Mouse (Mus musculus) C2C12 (cell line): ENCODE data around the gene Gm15293.
"Not testable (repeated sequence)": the region's sequence is repeated elsewhere in the genome, so short reads cannot be mapped to it uniquely, and the experiment has no call there.

Experiments used
- CEBPB ChIP-seq: IDR thresholded peaks from one replicate; pipeline ENCODE4 v1.6.1; 2011; ENCODE audit warnings: low read depth, mild to moderate bottlenecking, control low read depth, moderate library complexity
- CTCF ChIP-seq: IDR thresholded peaks from one replicate; pipeline ENCODE4 v1.5.1; 2011; ENCODE audit not compliant: control insufficient read depth, insufficient read depth, insufficient read length
- FOSL1 ChIP-seq: IDR thresholded peaks from one replicate; pipeline ENCODE4 v1.8.0; 2011; ENCODE audit warnings: mild to moderate bottlenecking, low read length; ENCODE audit not compliant: poor library complexity, insufficient read depth, severe bottlenecking
- MAX ChIP-seq: IDR thresholded peaks from one replicate; pipeline ENCODE4 v1.6.1; 2011; ENCODE audit warnings: mild to moderate bottlenecking, control low read depth
- MYOD1 ChIP-seq: IDR thresholded peaks from one replicate; pipeline ENCODE4 v1.6.1; 2011; ENCODE audit warnings: low read depth; ENCODE audit not compliant: control insufficient read depth, insufficient read length
- USF1 ChIP-seq: IDR thresholded peaks from one replicate; pipeline ENCODE4 v1.6.1; 2011; ENCODE audit warnings: low read depth, mild to moderate bottlenecking, control low read depth, moderate library complexity

- TF ChIP-seq CTCF, FOSL1, MAX, MYOD1, USF1, CEBPB: not testable (repeated sequence)
Observed at GRCm38 (mm10) chr8:21201261-21201660, at the start of gene Gm15293.
